Mouse (Mus musculus): ENCODE data around the gene Cdh23.

Cdh23 gene

DNA sequence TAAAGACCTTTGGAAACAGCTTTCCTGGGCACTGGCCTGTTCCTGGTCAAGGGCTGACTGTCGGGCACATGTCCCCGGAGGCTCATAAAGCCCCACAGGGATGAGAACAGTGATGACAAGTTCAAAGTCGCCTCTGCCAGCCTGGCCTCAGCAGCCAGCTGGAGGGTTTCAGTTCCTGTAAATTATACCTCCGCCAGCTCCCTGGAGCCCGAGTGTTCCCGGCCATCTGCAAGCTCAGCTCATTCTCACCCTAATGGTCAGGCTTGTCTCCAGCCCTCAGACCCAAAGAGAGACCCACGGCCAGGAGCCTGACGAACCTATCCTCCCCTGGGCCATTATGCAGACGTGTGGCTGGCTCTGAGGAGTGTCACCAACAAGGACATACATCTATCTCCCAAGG, 57.0 kb downstream of the Cdh23 start:
- no peak for DNase-seq (ENCODE audit: low read depth, low spot score)

DNA sequence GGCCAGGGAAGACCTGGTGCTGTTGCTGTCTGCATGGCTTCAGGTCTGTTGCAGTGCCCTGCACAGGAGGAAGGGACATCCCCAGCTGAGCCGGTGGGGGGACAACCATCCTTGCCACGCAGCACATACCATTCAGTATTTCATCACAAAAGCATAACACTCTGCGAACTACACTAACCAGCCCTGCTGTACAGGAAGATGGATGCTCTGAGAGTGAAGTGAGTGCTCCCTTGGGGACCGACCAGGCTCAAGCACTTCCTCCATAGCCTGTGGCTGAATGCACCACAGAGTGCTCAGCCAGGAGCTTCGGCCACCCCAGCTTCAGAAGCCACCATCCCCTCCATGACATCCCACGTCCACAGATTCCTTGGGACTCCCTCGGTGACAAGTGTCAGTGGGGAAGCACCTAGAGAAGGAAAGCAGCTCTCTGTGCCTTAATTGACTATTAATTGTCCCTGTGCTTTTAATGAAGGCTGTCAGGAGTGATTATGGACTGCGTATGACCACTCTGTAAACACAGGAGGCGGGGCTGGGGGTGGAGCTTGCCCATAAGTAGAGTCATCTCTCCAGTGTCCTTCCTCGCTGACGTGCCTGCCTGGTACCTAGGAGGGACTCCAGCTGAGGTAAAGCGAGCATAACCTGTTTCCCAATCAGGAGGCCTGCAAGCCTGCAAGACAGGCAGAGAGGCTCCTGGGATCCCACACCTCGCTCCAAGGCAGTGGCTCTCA, 60.6 kb downstream of the Cdh23 start:
- peak; percentile 75 for DNase-seq (ENCODE audit: low read depth, low spot score)

DNA sequence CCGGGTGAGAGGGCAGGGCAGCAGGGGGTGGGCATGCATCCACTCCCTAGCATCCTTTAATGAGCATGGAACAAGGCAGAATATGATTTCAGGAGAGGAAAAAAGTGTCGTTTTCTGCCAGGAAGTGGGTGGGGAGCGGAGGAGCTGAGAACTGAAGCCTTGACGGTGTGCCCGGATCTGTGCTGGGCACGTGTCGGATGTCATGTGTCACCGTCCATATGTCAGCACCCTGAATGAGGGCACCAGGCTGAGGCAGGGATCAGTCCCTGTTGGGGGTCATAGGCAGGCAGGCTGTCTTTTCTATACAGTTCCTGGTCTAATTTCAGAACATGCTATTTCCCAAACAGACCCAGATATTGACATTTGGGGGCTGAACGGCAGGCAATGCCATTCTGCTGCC, 61.9 kb downstream of the Cdh23 start:
- DNase-seq (ENCODE audit: low read depth, low spot score), result no peak

DNA sequence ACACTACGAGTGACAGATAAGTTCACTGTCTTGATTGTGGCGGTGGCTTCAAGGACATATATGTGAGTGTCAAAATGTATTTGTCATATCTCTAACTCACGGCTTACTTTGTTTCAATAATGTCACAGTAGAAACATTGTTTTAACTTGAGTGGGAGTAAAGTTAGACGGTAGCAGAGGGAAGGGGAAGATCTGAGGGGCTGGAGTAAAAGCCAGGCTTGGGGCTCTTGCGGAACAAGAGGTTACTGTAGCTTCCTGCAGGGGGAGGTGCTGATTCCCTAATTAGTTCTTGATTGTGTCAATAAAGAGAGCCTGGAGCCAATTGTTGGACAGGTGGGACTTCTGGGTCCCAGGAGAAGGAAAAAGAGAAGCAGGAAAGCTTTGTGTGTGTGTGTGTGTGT, 70.2 kb downstream of the Cdh23 start:
- no peak for DNase-seq (ENCODE audit: low read depth, low spot score)

DNA sequence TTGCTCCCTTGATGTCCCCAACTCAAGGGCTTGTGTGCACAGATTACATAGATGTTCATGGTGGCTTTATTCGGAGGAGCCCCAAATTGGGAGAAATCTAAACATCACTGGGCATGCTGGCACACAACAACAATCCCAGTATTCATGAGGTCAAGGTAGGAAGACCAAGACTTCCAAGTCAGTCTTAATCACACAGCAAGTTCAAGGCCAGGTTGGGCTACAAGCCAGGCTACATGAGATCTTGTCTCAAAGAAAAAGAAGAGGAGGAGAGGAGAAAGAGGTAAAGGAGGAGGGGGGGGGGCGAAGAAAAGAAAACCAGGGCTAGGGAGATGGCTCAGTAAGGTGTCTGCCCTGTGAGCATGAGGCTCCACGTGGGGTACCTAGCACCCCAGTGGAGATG, 70.8 kb downstream of the Cdh23 start:
- no peak for DNase-seq (ENCODE audit: low read depth, low spot score)

DNA sequence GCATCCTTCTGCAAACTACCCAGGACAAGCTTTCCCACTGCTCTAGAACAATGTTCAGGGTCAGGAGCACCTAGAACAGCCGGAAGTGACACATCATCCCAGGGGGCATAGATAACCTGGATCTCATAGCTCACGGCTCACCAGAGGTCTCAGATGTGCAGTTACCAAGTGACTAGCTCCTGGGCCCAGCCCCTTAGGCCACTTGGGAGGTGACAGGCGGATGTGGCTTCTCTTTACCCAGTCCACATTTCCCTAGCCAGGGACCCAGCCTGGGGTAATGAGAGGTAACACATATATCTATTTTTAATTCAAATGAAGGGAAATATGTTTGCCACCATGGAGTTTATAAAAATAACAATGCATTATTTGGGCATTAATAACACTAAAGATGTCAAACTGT, 71.3 kb downstream of the Cdh23 start:
- no peak for DNase-seq (ENCODE audit: low read depth, low spot score)

DNA sequence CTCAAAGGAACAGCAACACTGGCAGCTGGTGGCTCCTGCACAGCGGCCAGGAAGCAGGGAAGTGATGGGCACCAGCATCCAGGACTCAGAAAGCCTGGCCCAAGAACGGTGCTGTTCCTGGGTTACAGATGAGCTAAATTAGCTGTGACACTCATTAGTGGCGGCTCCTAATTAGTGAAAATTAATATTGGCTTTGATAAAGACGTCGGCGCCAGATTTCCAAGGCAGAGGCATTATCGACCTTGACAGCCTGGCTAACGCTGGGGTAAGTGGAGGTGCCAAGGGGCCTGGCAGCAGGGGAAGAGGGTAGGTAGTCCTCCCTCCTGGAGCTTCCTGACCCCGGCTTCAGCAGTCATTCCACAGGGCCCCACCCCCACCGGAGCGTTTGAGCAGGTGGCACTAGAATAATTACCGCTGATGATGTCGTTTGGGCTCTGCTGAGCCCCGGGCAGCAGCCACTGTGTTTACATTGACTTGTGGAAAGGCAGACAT, 72.0 kb downstream of the Cdh23 start:
- no peak for DNase-seq (ENCODE audit: low read depth, low spot score)

DNA sequence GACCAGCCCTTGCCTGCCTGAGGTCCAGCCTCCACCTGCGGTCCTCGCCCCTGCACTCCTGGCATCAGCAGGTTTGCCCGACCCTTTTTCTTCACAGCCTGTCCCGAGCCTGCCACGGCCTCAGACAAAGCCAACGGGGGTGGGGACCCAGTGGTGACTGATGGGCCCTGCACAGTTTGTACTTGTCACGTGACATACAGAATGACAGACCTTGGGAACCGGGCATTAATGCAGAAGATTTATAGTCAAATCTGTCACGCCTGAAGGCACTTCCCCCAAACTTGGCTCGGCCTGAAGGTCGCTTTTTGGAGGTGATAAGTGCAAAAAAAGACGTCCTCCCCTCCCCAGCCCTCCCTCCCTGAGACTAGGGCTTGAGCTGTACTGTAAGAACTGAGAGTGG, 73.5 kb downstream of the Cdh23 start:
- DNase-seq (ENCODE audit: low read depth, low spot score), result no peak

DNA sequence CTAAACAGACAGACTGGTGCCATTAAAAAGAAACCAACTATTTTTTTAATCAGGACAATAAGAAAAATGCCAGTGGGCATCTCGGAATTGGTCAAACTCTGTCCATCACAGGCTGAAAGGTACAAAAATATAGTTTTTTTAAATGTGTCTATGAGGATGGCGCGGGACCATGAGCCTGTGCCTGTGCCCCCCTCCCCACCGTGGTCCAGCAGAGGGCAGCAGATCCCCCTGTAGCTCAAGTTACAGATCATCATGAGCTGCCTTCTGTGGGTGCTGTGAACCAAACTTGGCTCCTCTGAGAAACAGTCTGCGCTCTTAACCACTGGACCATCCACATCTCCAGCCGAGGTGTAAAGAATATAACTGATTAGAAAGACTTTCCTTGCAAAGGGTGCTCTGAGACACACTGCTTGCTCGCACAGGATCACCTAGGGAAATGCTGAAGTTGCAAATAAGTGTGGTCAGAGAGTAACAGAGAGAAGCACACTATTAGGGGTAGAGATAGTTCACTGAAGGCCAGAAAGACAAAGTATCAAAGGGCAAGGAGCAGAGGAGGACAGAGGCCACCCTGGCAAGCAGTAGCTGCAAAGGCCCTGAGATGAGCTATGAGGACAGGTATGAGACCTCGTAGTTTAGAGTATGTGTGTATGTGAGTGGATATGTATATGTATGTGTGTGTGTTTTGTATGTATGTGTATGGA, 74.7 kb downstream of the Cdh23 start:
- DNase-seq (ENCODE audit: low read depth, low spot score), result no peak

DNA sequence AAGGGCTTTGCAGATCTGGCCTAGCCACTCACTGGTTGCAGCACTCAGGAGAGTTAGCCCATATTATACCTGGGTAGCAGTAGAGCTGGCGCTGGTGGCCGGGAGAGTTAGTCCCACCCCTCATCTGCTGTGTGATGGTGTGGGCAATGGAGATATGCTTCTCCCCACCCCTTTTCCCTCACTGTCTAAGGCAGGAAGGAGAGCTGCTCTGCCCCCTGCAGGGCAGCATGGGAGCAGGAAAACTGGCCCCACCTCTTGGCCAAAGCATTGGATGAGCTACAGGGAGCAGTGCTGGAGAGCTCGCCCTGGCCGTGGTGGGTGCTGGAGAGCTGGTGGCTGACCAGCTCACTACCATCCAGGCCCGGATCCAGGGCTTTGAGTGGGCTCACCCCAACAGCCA, 80.4 kb downstream of the Cdh23 start:
- DNase-seq (ENCODE audit: low read depth, low spot score), result no peak

DNA sequence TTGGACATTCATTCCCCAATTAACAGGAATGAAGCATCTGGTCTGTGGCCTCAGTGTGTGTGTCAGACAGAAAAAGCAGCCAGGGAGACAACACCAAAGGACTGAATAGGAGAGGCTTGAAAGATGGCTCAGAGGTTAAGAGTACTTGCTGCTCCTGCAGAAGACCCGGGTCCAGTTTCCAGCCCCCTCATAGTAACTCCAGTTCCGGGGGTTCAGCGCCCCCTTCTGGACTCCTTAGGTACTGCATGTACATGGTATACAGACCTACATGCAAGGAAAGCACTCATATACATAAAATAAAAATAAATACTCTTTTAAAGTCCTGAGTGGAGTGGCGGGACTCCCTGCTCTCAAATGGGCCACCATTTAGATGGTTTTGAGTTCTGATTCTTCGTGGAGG, 83.4 kb downstream of the Cdh23 start:
- DNase-seq (ENCODE audit: low read depth, low spot score), result no peak

DNA sequence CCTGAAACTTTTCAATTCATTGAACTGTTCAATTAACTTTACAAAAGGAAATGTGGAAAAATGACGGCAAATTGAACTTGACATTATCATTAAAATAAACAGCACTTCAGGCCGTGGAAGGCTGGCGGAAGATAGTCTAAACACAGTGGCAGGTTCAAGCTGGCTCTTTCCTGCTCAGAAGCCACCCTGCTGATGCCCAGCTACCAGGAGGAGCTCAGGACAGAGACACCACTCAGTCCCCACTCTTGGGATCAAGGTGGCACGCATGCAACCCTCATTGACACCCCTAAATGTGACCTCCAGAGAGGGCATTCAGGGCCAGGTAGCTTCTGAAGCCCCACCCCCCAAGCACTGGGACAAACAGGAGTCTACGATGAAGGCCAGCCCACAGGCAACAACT, 89.1 kb downstream of the Cdh23 start:
- DNase-seq (ENCODE audit: low read depth, low spot score), result no peak

DNA sequence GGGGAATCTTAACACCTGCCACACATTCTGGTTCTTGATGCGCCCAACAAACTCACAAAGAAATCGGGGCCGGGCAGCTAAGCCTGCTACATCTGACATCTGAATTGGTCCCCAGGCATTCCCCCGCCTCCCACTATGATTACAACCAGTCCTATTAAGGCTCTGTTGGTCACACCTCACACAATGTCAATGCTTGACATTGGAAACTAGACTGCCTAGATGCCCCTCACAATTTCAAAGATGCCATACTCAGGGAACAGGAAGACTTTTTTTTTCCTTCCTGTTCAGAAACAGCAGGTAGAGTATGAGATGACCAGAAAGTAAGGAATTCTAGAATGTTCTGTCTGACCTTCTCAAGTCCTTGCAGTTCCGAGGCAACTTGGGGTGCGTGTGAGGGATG, 89.6 kb downstream of the Cdh23 start:
- no peak for DNase-seq (ENCODE audit: low read depth, low spot score)

DNA sequence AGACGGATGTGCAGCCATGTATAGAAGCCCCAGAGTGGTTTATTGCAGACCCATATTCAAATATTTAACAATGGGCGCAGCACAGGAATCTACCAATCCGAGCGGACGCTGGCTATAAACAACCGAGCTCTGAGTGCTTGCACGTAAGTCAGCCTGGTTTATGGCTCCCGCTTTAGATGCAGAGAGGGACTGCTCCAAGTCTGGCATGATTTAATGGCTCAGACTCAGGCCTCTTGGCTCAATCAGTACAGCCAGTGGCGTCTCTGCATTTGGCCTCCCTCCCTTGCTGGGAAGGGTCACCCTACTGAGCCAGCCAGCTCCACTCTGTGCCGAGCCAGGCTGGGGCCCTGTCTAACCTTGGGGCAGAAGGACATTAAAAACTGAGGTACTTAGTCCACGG, 94.1 kb downstream of the Cdh23 start:
- no peak for DNase-seq (ENCODE audit: low read depth, low spot score)

DNA sequence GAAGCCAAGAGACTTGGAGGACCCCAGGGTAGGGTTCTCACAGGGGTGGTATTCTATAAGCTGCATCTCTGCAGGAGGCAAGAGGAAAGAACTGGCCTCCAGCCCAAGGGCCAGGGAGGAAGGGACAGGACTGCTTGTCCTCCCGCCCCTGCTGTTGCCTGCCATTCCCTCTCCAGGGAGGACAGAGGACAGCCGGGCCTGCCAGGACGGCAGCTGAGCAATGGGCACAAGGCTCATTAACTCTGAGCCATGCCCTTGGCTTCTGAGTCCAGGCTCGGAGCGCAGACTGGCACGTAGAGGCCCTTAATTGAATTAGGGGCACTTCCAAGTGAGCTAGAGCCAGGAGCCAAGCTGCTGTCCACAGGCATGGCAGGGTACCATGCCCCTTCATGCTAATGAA, 101.1 kb downstream of the Cdh23 start:
- DNase-seq (ENCODE audit: low read depth, low spot score), result no peak

DNA sequence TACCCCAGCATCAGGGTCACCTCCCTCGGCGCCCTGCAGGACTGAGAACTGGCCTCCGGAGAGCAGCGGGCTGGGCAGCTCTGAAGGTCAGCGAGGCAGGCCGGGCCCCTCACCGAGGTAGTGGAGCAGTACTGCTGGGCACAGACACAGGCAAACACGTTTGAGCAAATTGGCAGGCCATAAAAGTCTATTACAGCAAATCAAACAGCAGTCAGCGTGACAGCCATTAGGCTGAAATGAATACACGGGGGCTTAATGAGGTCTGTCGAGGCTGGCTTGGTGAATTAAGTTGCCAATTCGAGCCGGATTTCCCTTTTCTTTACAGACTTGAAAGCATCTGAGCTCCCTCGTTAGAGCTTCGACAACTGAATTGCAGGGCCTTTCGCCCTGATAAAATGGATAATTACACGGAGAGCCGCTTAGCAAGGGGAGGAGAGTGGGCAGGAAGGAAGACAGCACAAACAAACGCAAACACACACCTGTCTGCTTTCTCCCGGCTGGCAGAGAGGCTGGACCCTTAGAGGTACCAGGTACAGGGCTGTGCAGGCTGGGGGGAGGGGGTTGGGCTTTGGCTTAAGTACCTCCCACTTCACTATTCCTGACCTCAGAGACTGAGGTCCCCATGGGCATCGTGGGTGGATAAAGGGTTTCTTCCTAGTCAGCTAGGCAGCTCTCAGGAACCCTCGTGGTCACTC, 103.3 kb downstream of the Cdh23 start:
- DNase-seq (ENCODE audit: low read depth, low spot score), result peak; percentile 55

DNA sequence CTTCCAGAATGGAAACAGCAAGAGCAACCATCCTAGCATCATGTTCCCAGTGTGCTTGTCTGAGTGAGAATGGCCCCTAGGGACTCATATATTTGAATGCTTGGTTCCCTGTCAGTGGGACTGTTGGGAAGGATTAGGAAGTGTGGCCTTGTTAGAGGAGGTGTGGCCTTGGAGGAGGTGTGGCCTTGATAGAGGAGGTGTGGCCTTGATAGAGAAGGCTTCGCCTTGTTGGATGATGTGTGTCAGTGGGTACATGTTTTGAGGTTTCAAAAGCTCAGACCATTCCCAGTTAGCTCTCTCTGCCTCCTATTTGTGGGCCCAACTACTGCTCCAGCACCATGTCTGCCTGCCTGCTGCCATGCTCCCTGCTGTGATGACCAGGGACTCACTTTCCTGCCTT, 105.0 kb downstream of the Cdh23 start:
- no peak for DNase-seq (ENCODE audit: low read depth, low spot score)

DNA sequence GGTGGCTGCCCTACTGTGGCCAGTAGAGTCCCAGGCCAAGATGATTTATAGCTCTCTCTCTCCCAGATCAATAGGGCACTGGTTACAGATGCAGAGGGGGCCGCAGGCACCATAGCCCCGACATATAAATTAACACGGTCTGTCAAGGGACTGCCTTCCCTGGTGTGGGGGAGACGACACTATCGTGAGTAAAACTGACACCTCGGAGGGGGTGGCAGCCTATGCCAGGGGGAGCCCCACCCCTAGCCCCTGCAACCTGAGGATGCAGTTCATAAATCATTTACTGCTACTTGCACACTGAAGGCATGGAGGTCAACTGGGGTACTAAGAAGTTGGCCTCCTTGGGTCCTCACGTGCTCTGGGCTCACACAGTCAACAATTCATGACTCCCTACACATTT, 106.0 kb downstream of the Cdh23 start:
- no peak for DNase-seq (ENCODE audit: low read depth, low spot score)

DNA sequence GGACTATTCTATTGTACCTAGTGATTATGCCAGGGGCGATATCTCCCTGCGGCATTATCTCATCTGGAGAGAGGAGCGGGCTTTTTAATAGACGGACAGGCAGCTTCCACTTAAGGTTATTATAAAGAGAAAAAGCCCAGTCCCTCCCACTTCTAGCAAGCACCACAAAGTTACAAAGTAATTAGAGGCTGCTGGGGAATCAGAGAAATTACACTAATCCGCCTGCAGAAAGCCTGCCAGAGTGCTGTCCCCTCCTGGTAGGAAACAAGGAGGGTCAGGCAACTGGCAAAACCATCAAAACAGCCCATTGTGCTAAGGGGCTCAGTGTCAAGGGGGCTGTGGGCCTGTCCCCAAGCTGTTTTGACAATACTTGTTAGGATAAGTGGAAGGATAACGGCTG, 110.6 kb downstream of the Cdh23 start:
- DNase-seq (ENCODE audit: low read depth, low spot score), result no peak

DNA sequence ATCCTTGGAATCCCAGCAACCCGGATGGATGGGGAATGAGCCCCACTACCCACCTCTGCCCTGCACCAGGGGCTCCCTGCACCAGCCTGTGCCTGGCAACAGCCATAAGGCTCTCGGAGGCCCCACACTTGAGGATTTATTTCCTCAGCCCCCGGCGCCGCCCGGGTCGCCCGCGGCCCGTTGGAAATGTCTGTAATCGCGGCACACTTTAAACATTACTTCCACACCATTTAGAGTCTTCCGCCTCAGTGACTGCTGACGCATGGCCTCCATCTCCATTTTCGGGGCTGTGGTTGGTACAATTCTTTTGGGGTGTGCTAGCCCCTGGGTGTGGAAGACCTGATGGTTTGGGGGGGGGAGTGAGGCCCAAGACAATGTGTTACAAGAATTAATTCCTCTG, 113.3 kb downstream of the Cdh23 start:
- DNase-seq (ENCODE audit: low read depth, low spot score), result no peak

DNA sequence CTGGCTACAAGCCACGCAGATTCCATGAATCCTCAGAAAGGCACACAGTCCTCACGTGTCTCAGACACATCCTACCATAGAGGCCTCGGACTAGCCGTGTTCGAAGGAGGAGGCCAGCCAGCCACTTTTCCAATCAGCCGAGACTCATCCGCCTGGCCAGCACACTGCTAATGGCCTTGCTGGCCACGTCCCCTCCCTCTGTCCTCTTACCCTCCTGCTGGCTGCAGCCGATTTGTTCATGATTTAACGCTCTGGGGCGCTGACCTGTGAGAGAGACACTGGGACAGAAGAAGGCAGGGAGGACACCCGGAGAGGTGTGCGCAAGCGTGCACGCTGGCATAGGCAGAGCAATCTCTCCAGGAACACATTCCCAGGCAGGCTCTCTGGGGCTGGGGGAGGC, 115.6 kb downstream of the Cdh23 start:
- no peak for DNase-seq (ENCODE audit: low read depth, low spot score)

DNA sequence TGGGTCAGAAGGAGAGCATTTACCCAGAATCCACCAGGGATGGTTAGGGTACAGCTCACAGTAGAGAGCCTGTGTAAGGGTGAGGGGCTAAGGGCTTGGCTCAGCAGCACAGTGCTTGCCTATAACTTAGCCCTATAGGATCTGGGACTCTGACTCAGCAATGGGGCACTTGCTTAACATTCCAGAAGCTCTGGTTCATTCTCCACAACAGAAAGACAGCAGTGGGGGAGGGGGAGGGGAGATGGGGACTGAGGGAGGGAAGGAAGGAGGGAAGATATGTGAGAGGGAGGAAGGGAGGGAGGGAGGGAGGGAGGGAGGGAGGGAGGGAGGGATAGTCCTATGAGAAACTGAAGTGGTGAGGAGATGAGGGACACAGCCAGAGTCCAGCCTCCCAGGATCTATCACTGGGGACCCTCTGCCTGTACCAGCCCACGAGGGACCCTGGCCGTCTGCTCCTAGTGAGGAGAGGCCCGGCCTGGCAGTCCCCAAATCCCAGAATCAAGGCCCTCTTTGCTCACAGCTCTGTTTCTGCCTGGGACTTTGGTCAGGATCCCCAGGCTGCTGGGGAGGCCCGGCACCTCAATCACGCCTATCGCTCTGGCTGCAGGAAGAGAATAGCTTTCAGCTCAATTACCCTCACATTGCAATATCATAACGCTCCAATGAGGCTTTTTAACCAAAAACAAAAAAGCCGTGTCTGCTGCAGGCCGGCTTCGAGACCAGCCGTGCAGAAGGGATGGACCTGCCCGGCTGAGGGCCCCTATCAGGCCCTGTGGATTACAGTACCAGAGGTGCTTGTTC, 117.4 kb downstream of the Cdh23 start:
- no peak for DNase-seq (ENCODE audit: low read depth, low spot score)
